Mouse (Mus musculus): ENCODE data around the gene Adamts4.

DNA sequence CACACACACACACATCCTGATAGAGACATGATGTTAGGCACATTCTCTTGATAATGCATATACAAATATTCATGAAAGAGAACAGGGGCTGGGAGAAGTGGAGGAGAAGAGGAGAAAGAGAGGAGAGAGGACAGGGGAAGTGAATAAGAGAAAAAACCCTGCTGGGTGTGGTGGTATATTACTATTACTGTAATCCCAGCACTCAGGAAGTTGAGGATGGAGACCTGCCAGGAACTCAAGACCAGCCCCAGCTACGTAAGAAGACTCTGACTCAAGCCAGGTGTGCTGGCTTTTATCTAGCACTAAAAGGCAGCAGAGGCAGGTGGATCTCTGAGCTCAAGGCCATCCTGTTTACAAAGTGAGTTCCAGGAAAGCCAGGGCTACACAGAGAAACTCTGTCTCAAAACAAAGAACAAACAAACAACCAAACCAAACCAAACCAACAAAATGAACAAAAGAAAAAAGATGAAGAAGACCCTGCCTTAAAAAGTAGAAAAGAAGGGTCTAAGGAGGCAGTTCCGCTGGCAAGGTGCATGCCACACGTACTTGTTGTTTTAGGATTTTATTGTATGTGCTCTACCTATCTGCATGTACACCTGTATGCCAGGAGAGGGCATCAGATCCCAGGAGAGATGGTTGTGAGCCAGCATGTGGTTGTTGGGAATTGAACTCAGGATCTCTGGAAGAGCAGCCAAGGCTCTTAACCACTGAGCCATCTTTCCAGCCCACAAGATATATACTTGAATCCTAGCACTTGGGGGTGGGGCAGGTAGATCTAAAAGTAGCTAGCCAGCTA is 13.6 kb downstream of the Adamts4 start:
- no peak for TF ChIP-seq CTCF (IDR thresholded peaks at IDR 0.05; ENCODE audit: control insufficient read depth, insufficient read depth, insufficient read length)
- no peak for TF ChIP-seq USF1 (IDR thresholded peaks at IDR 0.05; ENCODE audit: low read depth)
- TF ChIP-seq MYOG (IDR thresholded peaks at IDR 0.05; ENCODE audit: control insufficient read depth, extremely low read depth, insufficient read length): no peak
- TF ChIP-seq CEBPB (IDR thresholded peaks at IDR 0.05; ENCODE audit: low read depth): no peak
- no peak for TF ChIP-seq MAX (IDR thresholded peaks at IDR 0.05)

All from C2C12 (cell line).